17 mouse cellular contexts compared by ENCODE assay signal in genomic region chr5:59138721-59139120, GRCm38 (mm10).
DNase-seq lines count a peak whose midpoint lies in the region; ATAC-seq and TF ChIP-seq lines count a peak whose summit lies in the region.
"Had no signal": no experiment of that assay in that cellular context is flagged by ENCODE, and none has a peak within 500 bp of the region (broad histone marks: within the 10 kb centered on the region; RNA-seq: fewer than 3 reads in every experiment).

No protein-coding gene starts in this region.

- H3K4me2 ChIP-seq in hindbrain, embryonic 11.5 days (replicated peaks; ENCODE audit: low read depth, low read length), result no peak overlapping the region
- no peak overlapping the region for H3K4me2 ChIP-seq in hindbrain, embryonic 12.5 days (replicated peaks)
- H3K4me2 ChIP-seq in midbrain, embryonic 14.5 days (ENCODE audit: low read length), result no peak overlapping the region
- no peak overlapping the region for H3K4me2 ChIP-seq in midbrain, embryonic 13.5 days (replicated peaks)
- no peak overlapping the region for H3K4me2 ChIP-seq in limb, embryonic 14.5 days (replicated peaks; ENCODE audit: low read depth, low read length, severe bottlenecking)
- H3K4me2 ChIP-seq: embryonic facial prominence, embryonic 13.5 days; heart, embryonic 12.5 days had no signal

- no peak for TF ChIP-seq POLR2A in limb, embryonic 14.5 days (IDR thresholded peaks at IDR 0.05; ENCODE audit: borderline replicate concordance, extremely low read depth, insufficient read depth, insufficient read length)

- H3K27me3 ChIP-seq in hindbrain, embryonic 11.5 days (ENCODE audit: control insufficient read depth, insufficient read depth, low read length), result no peaks in the 10 kb centered on the region
- no peaks in the 10 kb centered on the region for H3K27me3 ChIP-seq in hindbrain, embryonic 12.5 days
- H3K27me3 ChIP-seq in midbrain, embryonic 14.5 days (ENCODE audit: control insufficient read depth, insufficient read depth, low read length), result no peaks in the 10 kb centered on the region
- H3K27me3 ChIP-seq in midbrain, embryonic 13.5 days, result no peaks in the 10 kb centered on the region
- H3K27me3 ChIP-seq in limb, embryonic 14.5 days (ENCODE audit: control insufficient read depth, insufficient read depth, low read length), result no peaks in the 10 kb centered on the region
- H3K27me3 ChIP-seq: embryonic facial prominence, embryonic 13.5 days; heart, embryonic 12.5 days had no signal

- peak; percentile 75 for ATAC-seq in hindbrain, embryonic 11.5 days (ENCODE audit: low FRiP score)
- no peak for ATAC-seq in hindbrain, embryonic 12.5 days (ENCODE audit: low FRiP score)
- ATAC-seq in midbrain, embryonic 14.5 days (ENCODE audit: low FRiP score, low TSS enrichment), result no peak
- ATAC-seq in midbrain, embryonic 13.5 days, result no peak
- ATAC-seq in limb, embryonic 14.5 days (ENCODE audit: low FRiP score, low read depth), result peak; percentile 78; the same call in 1 of the 2 replicates
- ATAC-seq: inflammation-experienced regulatory T-cells, adult 6 months had no signal

- H3K4me3 ChIP-seq in hindbrain, embryonic 11.5 days (ENCODE audit: low read depth, low read length), result no peak overlapping the region
- H3K4me3 ChIP-seq in hindbrain, embryonic 12.5 days, result no peak overlapping the region
- no peak overlapping the region for H3K4me3 ChIP-seq in midbrain, embryonic 14.5 days (replicated peaks; ENCODE audit: low read depth, low read length)
- H3K4me3 ChIP-seq in midbrain, embryonic 13.5 days (replicated peaks), result no peak overlapping the region
- H3K4me3 ChIP-seq in limb, embryonic 14.5 days (replicated peaks; ENCODE audit: low read length), result no peak overlapping the region
- H3K4me3 ChIP-seq: embryonic facial prominence, embryonic 13.5 days; heart, embryonic 12.5 days; myocyte had no signal

- 30% methylated on average over 2 of the region's 2 CpGs for WGBS in hindbrain, embryonic 11.5 days
- 29% methylated on average over 2 of the region's 2 CpGs for WGBS in hindbrain, embryonic 12.5 days
- 26% methylated on average over 2 of the region's 2 CpGs for WGBS in midbrain, embryonic 14.5 days
- WGBS in midbrain, embryonic 13.5 days, result 23% methylated on average over 2 of the region's 2 CpGs
- WGBS in limb, embryonic 14.5 days, result 26% methylated on average over 2 of the region's 2 CpGs

- no peaks in the 10 kb centered on the region for H3K9me3 ChIP-seq in hindbrain, embryonic 11.5 days (ENCODE audit: control insufficient read depth, low read length)
- H3K9me3 ChIP-seq in hindbrain, embryonic 12.5 days (replicated peaks), result no peaks in the 10 kb centered on the region
- no peaks in the 10 kb centered on the region for H3K9me3 ChIP-seq in midbrain, embryonic 14.5 days (ENCODE audit: control insufficient read depth, low read length)
- no peaks in the 10 kb centered on the region for H3K9me3 ChIP-seq in midbrain, embryonic 13.5 days
- H3K9me3 ChIP-seq in limb, embryonic 14.5 days (ENCODE audit: control insufficient read depth, low read length), result no peaks in the 10 kb centered on the region
- H3K9me3 ChIP-seq: embryonic facial prominence, embryonic 13.5 days; heart, embryonic 12.5 days had no signal

- no peaks in the 10 kb centered on the region for H3K36me3 ChIP-seq in hindbrain, embryonic 11.5 days (ENCODE audit: control insufficient read depth, insufficient read depth, low read length)
- no peaks in the 10 kb centered on the region for H3K36me3 ChIP-seq in hindbrain, embryonic 12.5 days
- H3K36me3 ChIP-seq in midbrain, embryonic 14.5 days (ENCODE audit: control insufficient read depth, insufficient read depth, low read length), result no peaks in the 10 kb centered on the region
- H3K36me3 ChIP-seq in midbrain, embryonic 13.5 days, result no peaks in the 10 kb centered on the region
- H3K36me3 ChIP-seq in limb, embryonic 14.5 days (ENCODE audit: control insufficient read depth, insufficient read depth, low read length), result no peaks in the 10 kb centered on the region
- H3K36me3 ChIP-seq: embryonic facial prominence, embryonic 13.5 days; heart, embryonic 12.5 days had no signal

- no peak overlapping the region for H3K9ac ChIP-seq in hindbrain, embryonic 11.5 days (ENCODE audit: low read depth, low read length)
- H3K9ac ChIP-seq in hindbrain, embryonic 12.5 days, result no peak overlapping the region
- H3K9ac ChIP-seq in midbrain, embryonic 14.5 days (replicated peaks; ENCODE audit: low read length), result no peak overlapping the region
- no peak overlapping the region for H3K9ac ChIP-seq in midbrain, embryonic 13.5 days (replicated peaks)
- H3K9ac ChIP-seq in limb, embryonic 14.5 days (ENCODE audit: low read depth, low read length, severe bottlenecking), result no peak overlapping the region
- H3K9ac ChIP-seq: embryonic facial prominence, embryonic 13.5 days; heart, embryonic 12.5 days; liver, embryonic 14.5 days had no signal

- H3K27ac ChIP-seq in hindbrain, embryonic 11.5 days (ENCODE audit: low read depth, low read length), result no peak overlapping the region
- no peak overlapping the region for H3K27ac ChIP-seq in hindbrain, embryonic 12.5 days
- H3K27ac ChIP-seq in midbrain, embryonic 14.5 days (replicated peaks; ENCODE audit: low read depth, low read length), result no peak overlapping the region
- H3K27ac ChIP-seq in midbrain, embryonic 13.5 days, result no peak overlapping the region
- no peak overlapping the region for H3K27ac ChIP-seq in limb, embryonic 14.5 days (replicated peaks; ENCODE audit: low read depth, low read length)
- H3K27ac ChIP-seq: embryonic facial prominence, embryonic 13.5 days; liver, embryonic 14.5 days had no signal

- no peaks in the 10 kb centered on the region for H3K4me1 ChIP-seq in hindbrain, embryonic 11.5 days (replicated peaks; ENCODE audit: control insufficient read depth, insufficient read depth, low read length)
- H3K4me1 ChIP-seq in hindbrain, embryonic 12.5 days, result peaks cover 4% of the 10 kb centered on the region; the same call in 1 of the 2 replicates
- H3K4me1 ChIP-seq in midbrain, embryonic 14.5 days (ENCODE audit: control insufficient read depth, insufficient read depth, low read length), result 0 out of 2 replicates have a peak, but pooled peaks cover 5% of the 10 kb centered on the region
- H3K4me1 ChIP-seq in midbrain, embryonic 13.5 days (replicated peaks), result peaks cover 14% of the 10 kb centered on the region; the same call in 1 of the 2 replicates
- no peaks in the 10 kb centered on the region for H3K4me1 ChIP-seq in limb, embryonic 14.5 days (ENCODE audit: control insufficient read depth, insufficient read depth, low read length)
- H3K4me1 ChIP-seq: heart, embryonic 12.5 days had no signal

- DNase-seq in hindbrain, embryonic 11.5 days (ENCODE audit: low spot score), result peak; percentile 25
- DNase-seq in midbrain, embryonic 14.5 days, result peak; percentile 18
- DNase-seq in embryo, embryonic 10 days (ENCODE audit: low spot score), result peak; percentile 32
- DNase-seq in limb, embryonic 14.5 days (ENCODE audit: low spot score), result peak; percentile 33
- DNase-seq in adrenal gland, postnatal 25 days, result no peak
- DNase-seq in right cerebral cortex, adult 18-20 months, result no peak
- DNase-seq: kidney, adult 9 months; layer of hippocampus, postnatal 36 days; right cerebral cortex, postnatal 25 days; thymus, postnatal 14 days had no signal

Comparison
In these comparisons a context has a peak if more than half of its experiments do, and no peak if none do; other contexts are left out.
1. ATAC-seq: peak in hindbrain, embryonic 11.5 days (single experiment) and limb, embryonic 14.5 days (single experiment); none in hindbrain, embryonic 12.5 days (single experiment), midbrain, embryonic 14.5 days (single experiment) and midbrain, embryonic 13.5 days (single experiment).
2. DNase-seq: peak in hindbrain, embryonic 11.5 days (single experiment), midbrain, embryonic 14.5 days (single experiment), embryo, embryonic 10 days (single experiment) and limb, embryonic 14.5 days (single experiment); none in adrenal gland, postnatal 25 days (single experiment) and right cerebral cortex, adult 18-20 months (single experiment).